Mouse (Mus musculus) megakaryocyte, adult 5-6 weeks (primary cell): ENCODE measurements around the gene Gm21866. TPM values are rescaled to one million over a fixed set of nuclear protein-coding genes. Genes with fewer than 3 reads are reported as not detected.
"Not testable (repeated sequence)": the region's sequence is repeated elsewhere in the genome, so short reads cannot be mapped to it uniquely, and the experiment has no call there.

Experiments
- ATAC-seq: 2 replicates; pipeline ENCODE4 v1.8.0; 2016; ENCODE audit warnings: mild to moderate bottlenecking, inconsistent platforms; ENCODE audit not compliant: poor library complexity, severe bottlenecking
- total RNA-seq, 2 experiments: library from RNA; stranded (forward) in 1 of 2; stranded (reverse) in 1 of 2; fragments of 153-499, 151-499 nt in 1 of 2; fragments of 221-1000, 200-1000 nt in 1 of 2; gene quantifications; 2 replicates each; pipeline versions ENCODE4 v1.2.3 to v1.2.4; 2015 to 2017

The Gm21866 gene
- total RNA-seq (2015): not detected in 2 replicates
- not detected in 2 replicates for total RNA-seq (2017)

DNA sequence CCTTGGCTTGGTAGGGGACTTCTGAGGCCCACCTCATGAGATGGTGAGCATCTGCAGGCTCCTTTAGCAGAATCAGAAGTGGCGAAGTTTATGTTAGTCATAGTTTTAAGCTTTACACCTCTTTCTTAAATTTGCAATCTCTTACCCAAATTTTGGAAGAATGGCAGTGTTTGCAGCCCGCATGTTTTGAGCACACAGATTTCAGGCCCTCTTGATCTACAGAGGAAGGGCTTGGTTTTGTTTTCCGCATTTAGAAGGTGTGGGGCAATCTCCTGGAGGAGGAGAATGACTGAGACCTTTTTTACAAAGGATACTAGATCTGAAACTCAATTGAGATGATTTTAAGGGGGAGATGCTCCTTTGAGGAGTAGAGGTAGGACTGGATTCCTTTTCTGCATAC is at the start of gene Gm21866:
Gene Gm21866 (minus strand): TSS at position 101 of the 400 bp plus-strand sequence.
- not testable (repeated sequence) for ATAC-seq

GRCm38 (mm10) chrY:13493726-13494125 is 28.3 kb upstream of the Gm21866 start, which contains the start of gene Gm20773:
Gm20773 (plus strand) TSS chrY:13494026.
- not testable (repeated sequence) for ATAC-seq

Other genes with a start within 250 kb of the Gm21866 start
- not detected in 2 replicates for gene Gm21828, start 241.7 kb downstream of the Gm21866 start, total RNA-seq (2015)
- gene Gm21828, start 241.7 kb downstream of the Gm21866 start, total RNA-seq (2017): not detected in 2 replicates
- gene Gm21440, start 213.2 kb downstream of the Gm21866 start, total RNA-seq (2015): not detected in 2 replicates
- gene Gm21440, start 213.2 kb downstream of the Gm21866 start, total RNA-seq (2017): not detected in 2 replicates
- not detected in 2 replicates for gene Gm21454, start 213.1 kb downstream of the Gm21866 start, total RNA-seq (2015)
- not detected in 2 replicates for gene Gm21454, start 213.1 kb downstream of the Gm21866 start, total RNA-seq (2017)
- not detected in 2 replicates for gene Gm21725, start 116.5 kb downstream of the Gm21866 start, total RNA-seq (2015)
- gene Gm21725, start 116.5 kb downstream of the Gm21866 start, total RNA-seq (2017): not detected in 2 replicates
- gene Gm20773, start 28.4 kb upstream of the Gm21866 start, total RNA-seq (2015): not detected in 2 replicates
- gene Gm20773, start 28.4 kb upstream of the Gm21866 start, total RNA-seq (2017): not detected in 2 replicates